Mouse (Mus musculus): ENCODE data around the gene Bpifb2. TPM values are rescaled to one million over a fixed set of nuclear protein-coding genes. Genes with fewer than 3 reads are reported as not detected.

The Bpifb2 gene
- total RNA-seq, 2 experiments from 2014 or later = not detected

DNA sequence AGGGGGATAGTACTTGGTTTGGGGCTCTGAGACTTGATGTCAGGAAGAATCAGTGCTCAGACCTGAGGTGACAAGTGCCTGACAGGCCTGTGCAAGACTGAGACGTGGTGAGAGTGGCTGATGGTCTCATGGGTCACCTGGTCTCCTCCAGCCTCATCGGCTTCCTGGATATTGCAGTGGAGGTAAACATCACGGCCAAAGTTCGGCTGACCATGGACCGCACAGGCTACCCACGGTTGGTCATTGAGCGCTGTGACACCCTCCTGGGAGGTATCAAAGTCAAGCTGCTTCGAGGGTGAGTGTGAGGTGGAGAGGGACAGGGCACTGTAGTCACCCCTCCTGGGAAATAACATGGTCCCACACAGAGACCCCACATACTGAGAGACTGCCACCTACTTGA is 69.7 kb downstream of the Bpifb2 start:
- Histone ChIP-seq H3K4me3 (no peak overlapping the region), H3K27ac (no peak overlapping the region)
- no peak for TF ChIP-seq CTCF (IDR thresholded peaks at IDR 0.05)
- no peak for DNase-seq
- intact Hi-C loops (cut with DNase I) = no loop called here

Other genes starting within 250 kb of the Bpifb2 start
- 10 to 100 TPM in 1 of 2 experiments, 1 to 10 TPM in 1; 8.1 to 11.9 TPM for gene Commd7, start 242.3 kb upstream of the Bpifb2 start, total RNA-seq (2021)
- gene Dnmt3b, start 225.6 kb upstream of the Bpifb2 start, total RNA-seq (2021) = under 1 TPM; 0.56 to 0.89 TPM
- gene Dnmt3c, start 178.4 kb upstream of the Bpifb2 start, total RNA-seq (2021) = not detected
- gene Mapre1, start 133.8 kb upstream of the Bpifb2 start, total RNA-seq (2021) = 10 to 100 TPM; 32.8 to 41.3 TPM
- not detected for gene Efcab8, start 95.1 kb upstream of the Bpifb2 start, total RNA-seq (2021)
- gene Sun5, start 4.0 kb upstream of the Bpifb2 start, total RNA-seq (2021) = not detected
- not detected for gene Bpifb6, start 25.3 kb downstream of the Bpifb2 start, total RNA-seq (2021)
- gene Bpifb3, start 43.2 kb downstream of the Bpifb2 start, total RNA-seq (2021) = not detected
- gene Bpifb4, start 63.2 kb downstream of the Bpifb2 start, total RNA-seq (2021) = not detected
- gene Bpifa6, start 99.9 kb downstream of the Bpifb2 start, total RNA-seq (2021) = not detected
- not detected for gene Bpifa2, start 133.2 kb downstream of the Bpifb2 start, total RNA-seq (2021)

All from gastrocnemius, adult 2 months (tissue).